Mouse (Mus musculus): ENCODE data around the gene Faf1. TPM values are rescaled to one million over a fixed set of nuclear protein-coding genes. Genes with fewer than 3 reads are reported as not detected.

The Faf1 gene
- polyA plus RNA-seq, 1 experiment = 88.3 TPM

GRCm38 (mm10) chr4:109666461-109667269 is 9.7 kb upstream of the Faf1 start, which contains the start of gene Cdkn2c:
Gene Cdkn2c, minus strand, starts transcription at chr4:109667189.
- no peak for TF ChIP-seq CTCF (IDR thresholded peaks at IDR 0.05; ENCODE audit: low read depth, low read length)
- Histone ChIP-seq H3K27me3 (ENCODE audit: control insufficient read depth, insufficient read depth, low read length, poor library complexity, severe bottlenecking) (peaks cover 16% of the 10 kb centered on the region), H3K9ac (ENCODE audit: low read depth, poor library complexity, severe bottlenecking) (peak within 1 kb of the TSS; percentile 38), H3K9me3 (replicated peaks; ENCODE audit: control insufficient read depth, insufficient read depth, low read length, poor library complexity, severe bottlenecking) (peaks cover 8% of the 10 kb centered on the region), H3K36me3 (ENCODE audit: control insufficient read depth, insufficient read depth, low read length, poor library complexity, severe bottlenecking) (no peaks in the 10 kb centered on the region), H3K4me1 (ENCODE audit: control insufficient read depth, insufficient read depth, low read length) (no peaks in the 10 kb centered on the region), H3K4me3 (ENCODE audit: low read depth, low read length) (peak within 1 kb of the TSS; percentile 72), H3K27ac (ENCODE audit: insufficient read depth, low read length) (no peak within 1 kb of the TSS)

- TF ChIP-seq CTCF (IDR thresholded peaks at IDR 0.05; ENCODE audit: low read depth, low read length) = no peak
- no peak overlapping the region for H3K4me3 ChIP-seq (ENCODE audit: low read depth, low read length)
- no peak overlapping the region; the same call in 1 of the 2 replicates for H3K9ac ChIP-seq (ENCODE audit: low read depth, poor library complexity, severe bottlenecking)
- peaks cover 8% of the 10 kb centered on the region for H3K9me3 ChIP-seq (replicated peaks; ENCODE audit: control insufficient read depth, insufficient read depth, low read length, poor library complexity, severe bottlenecking)
- peaks cover 14% of the 10 kb centered on the region for H3K27me3 ChIP-seq (ENCODE audit: control insufficient read depth, insufficient read depth, low read length, poor library complexity, severe bottlenecking)
- H3K4me1 ChIP-seq (ENCODE audit: control insufficient read depth, insufficient read depth, low read length) = no peaks in the 10 kb centered on the region
- H3K36me3 ChIP-seq (ENCODE audit: control insufficient read depth, insufficient read depth, low read length, poor library complexity, severe bottlenecking) = no peaks in the 10 kb centered on the region
- H3K27ac ChIP-seq (ENCODE audit: insufficient read depth, low read length) = no peak overlapping the region
Observed at GRCm38 (mm10) chr4:109667518-109667917, 8.9 kb upstream of the Faf1 start.

GRCm38 (mm10) chr4:109670213-109670612 is 6.2 kb upstream of the Faf1 start:
- TF ChIP-seq POLR2A (IDR thresholded peaks at IDR 0.05; ENCODE audit: insufficient read depth, low read length) = no peak
- TF ChIP-seq CTCF (IDR thresholded peaks at IDR 0.05; ENCODE audit: low read depth, low read length) = no peak
- TF ChIP-seq EP300 (IDR thresholded peaks at IDR 0.05; ENCODE audit: insufficient read depth, low read depth, low read length) = no peak
- Histone ChIP-seq H3K4me1 (ENCODE audit: control insufficient read depth, insufficient read depth, low read length) (no peaks in the 10 kb centered on the region), H3K27ac (ENCODE audit: insufficient read depth, low read length) (no peak overlapping the region), H3K27me3 (ENCODE audit: control insufficient read depth, insufficient read depth, low read length, poor library complexity, severe bottlenecking) (no peaks in the 10 kb centered on the region), H3K9me3 (replicated peaks; ENCODE audit: control insufficient read depth, insufficient read depth, low read length, poor library complexity, severe bottlenecking) (no peaks in the 10 kb centered on the region), H3K4me3 (ENCODE audit: low read depth, low read length) (no peak overlapping the region), H3K36me3 (ENCODE audit: control insufficient read depth, insufficient read depth, low read length, poor library complexity, severe bottlenecking) (no peaks in the 10 kb centered on the region), H3K9ac (ENCODE audit: low read depth, poor library complexity, severe bottlenecking) (no peak overlapping the region)

- Histone ChIP-seq H3K9me3 (replicated peaks; ENCODE audit: control insufficient read depth, insufficient read depth, low read length, poor library complexity, severe bottlenecking) (no peaks in the 10 kb centered on the region), H3K27me3 (ENCODE audit: control insufficient read depth, insufficient read depth, low read length, poor library complexity, severe bottlenecking) (no peaks in the 10 kb centered on the region), H3K27ac (ENCODE audit: insufficient read depth, low read length) (no peak overlapping the region), H3K4me3 (ENCODE audit: low read depth, low read length) (no peak overlapping the region), H3K36me3 (ENCODE audit: control insufficient read depth, insufficient read depth, low read length, poor library complexity, severe bottlenecking) (no peaks in the 10 kb centered on the region), H3K4me1 (ENCODE audit: control insufficient read depth, insufficient read depth, low read length) (no peaks in the 10 kb centered on the region), H3K9ac (ENCODE audit: low read depth, poor library complexity, severe bottlenecking) (no peak overlapping the region)
- TF ChIP-seq CTCF (IDR thresholded peaks at IDR 0.05; ENCODE audit: low read depth, low read length) (no peak), POLR2A (IDR thresholded peaks at IDR 0.05; ENCODE audit: insufficient read depth, low read length) (no peak), EP300 (IDR thresholded peaks at IDR 0.05; ENCODE audit: insufficient read depth, low read depth, low read length) (no peak)
Observed at GRCm38 (mm10) chr4:109671941-109672340, 4.4 kb upstream of the Faf1 start.

- Histone ChIP-seq H3K4me1 (ENCODE audit: control insufficient read depth, insufficient read depth, low read length) (no peaks in the 10 kb centered on the region), H3K4me3 (ENCODE audit: low read depth, low read length) (no peak overlapping the region), H3K27ac (ENCODE audit: insufficient read depth, low read length) (no peak overlapping the region), H3K27me3 (ENCODE audit: control insufficient read depth, insufficient read depth, low read length, poor library complexity, severe bottlenecking) (no peaks in the 10 kb centered on the region), H3K36me3 (ENCODE audit: control insufficient read depth, insufficient read depth, low read length, poor library complexity, severe bottlenecking) (no peaks in the 10 kb centered on the region), H3K9me3 (replicated peaks; ENCODE audit: control insufficient read depth, insufficient read depth, low read length, poor library complexity, severe bottlenecking) (no peaks in the 10 kb centered on the region), H3K9ac (ENCODE audit: low read depth, poor library complexity, severe bottlenecking) (no peak overlapping the region)
- no peak for TF ChIP-seq CTCF (IDR thresholded peaks at IDR 0.05; ENCODE audit: low read depth, low read length)
- TF ChIP-seq POLR2A (IDR thresholded peaks at IDR 0.05; ENCODE audit: insufficient read depth, low read length) = no peak
- TF ChIP-seq EP300 (IDR thresholded peaks at IDR 0.05; ENCODE audit: insufficient read depth, low read depth, low read length) = no peak
Observed at GRCm38 (mm10) chr4:109674097-109674496, 2.3 kb upstream of the Faf1 start.

GRCm38 (mm10) chr4:109677221-109677620 is 833 bp downstream of the Faf1 start:
- Histone ChIP-seq H3K4me1 (ENCODE audit: control insufficient read depth, insufficient read depth, low read length) (no peaks in the 10 kb centered on the region), H3K9ac (ENCODE audit: low read depth, poor library complexity, severe bottlenecking) (peak overlapping the region; percentile 96), H3K27ac (ENCODE audit: insufficient read depth, low read length) (peak overlapping the region; percentile 84), H3K9me3 (replicated peaks; ENCODE audit: control insufficient read depth, insufficient read depth, low read length, poor library complexity, severe bottlenecking) (no peaks in the 10 kb centered on the region), H3K27me3 (ENCODE audit: control insufficient read depth, insufficient read depth, low read length, poor library complexity, severe bottlenecking) (no peaks in the 10 kb centered on the region; the same call in 1 of the 2 replicates), H3K4me3 (ENCODE audit: low read depth, low read length) (peak overlapping the region; percentile 99), H3K36me3 (ENCODE audit: control insufficient read depth, insufficient read depth, low read length, poor library complexity, severe bottlenecking) (no peaks in the 10 kb centered on the region)
- TF ChIP-seq CTCF (IDR thresholded peaks at IDR 0.05; ENCODE audit: low read depth, low read length) = no peak
- TF ChIP-seq EP300 (IDR thresholded peaks at IDR 0.05; ENCODE audit: insufficient read depth, low read depth, low read length) = no peak
- TF ChIP-seq POLR2A (IDR thresholded peaks at IDR 0.05; ENCODE audit: insufficient read depth, low read length) = no peak

Data from ES-Bruce4 (cell line).